Mouse (Mus musculus): ENCODE measurements around the gene Abcg5. TPM values are rescaled to one million over a fixed set of nuclear protein-coding genes. Genes with fewer than 3 reads are reported as not detected.

Abcg5 gene
- polyA plus RNA-seq, 1 experiment = not detected

DNA sequence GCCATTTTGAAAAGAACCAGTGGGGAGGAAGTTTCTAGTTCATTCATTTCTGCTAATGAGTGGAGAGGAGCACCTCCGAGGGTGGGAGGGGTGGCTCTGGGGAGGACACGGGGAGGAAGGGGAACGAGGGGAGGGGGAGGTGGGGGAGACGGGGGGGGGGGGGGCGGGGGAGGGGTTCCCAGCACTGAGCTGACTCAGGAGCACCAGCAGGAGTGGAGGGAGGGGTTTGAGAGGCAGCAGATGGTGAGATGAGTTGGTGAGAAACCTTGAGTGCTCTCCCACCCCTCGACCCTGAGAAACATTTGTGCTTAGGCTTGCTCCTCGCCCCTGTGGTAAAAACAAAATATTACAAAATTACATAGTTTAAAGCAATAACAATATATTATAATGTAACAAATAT, 36.9 kb downstream of the Abcg5 start:
- TF ChIP-seq TCF3 (IDR thresholded peaks at IDR 0.05; ENCODE audit: insufficient read length, low read depth) (no peak), REST (IDR thresholded peaks at IDR 0.05; ENCODE audit: insufficient read depth, insufficient read length) (no peak), POLR2A (IDR thresholded peaks at IDR 0.05; ENCODE audit: insufficient read length, low read depth) (no peak), MAX (IDR thresholded peaks at IDR 0.05; ENCODE audit: low read depth) (no peak), TCF12 (IDR thresholded peaks at IDR 0.05; ENCODE audit: insufficient read depth, poor library complexity, severe bottlenecking) (no peak), POLR2AphosphoS2 (IDR thresholded peaks at IDR 0.05; ENCODE audit: insufficient read length, low read depth) (no peak), USF1 (IDR thresholded peaks at IDR 0.05; ENCODE audit: low read depth) (no peak), SRF (IDR thresholded peaks at IDR 0.05; ENCODE audit: control insufficient read depth, insufficient read length, low read depth) (no peak), CEBPB (IDR thresholded peaks at IDR 0.05; ENCODE audit: insufficient read depth, poor library complexity, severe bottlenecking) (no peak), MYOD1 (IDR thresholded peaks at IDR 0.05; ENCODE audit: control insufficient read depth in 1 of 3, insufficient read length in 2 of 3, low read depth in 2 of 3) (no peak), MYOG (IDR thresholded peaks at IDR 0.05; ENCODE audit: control insufficient read depth in 1 of 3, insufficient read depth in 1 of 3, insufficient read length in 2 of 3, low read depth in 2 of 3) (no peak), E2F4 (IDR thresholded peaks at IDR 0.05; ENCODE audit: insufficient read depth) (no peak)
- Histone ChIP-seq H3K27me3 (ENCODE audit: control insufficient read depth, insufficient read depth, insufficient read length) (no peaks in the 10 kb centered on the region), H3K4me3 (no peak overlapping the region), H3ac (ENCODE audit: control insufficient read depth, insufficient read length) (no peak overlapping the region), H3K79me2 (ENCODE audit: control insufficient read depth, insufficient read depth) (no peaks in the 10 kb centered on the region), H3K4me2 (ENCODE audit: low read depth) (no peak overlapping the region), H3K36me3 (ENCODE audit: control insufficient read depth, insufficient read depth) (no peaks in the 10 kb centered on the region)

- TF ChIP-seq POLR2A (IDR thresholded peaks at IDR 0.05; ENCODE audit: insufficient read length, low read depth) (no peak), TCF12 (IDR thresholded peaks at IDR 0.05; ENCODE audit: insufficient read depth, poor library complexity, severe bottlenecking) (no peak)
- H3ac ChIP-seq (ENCODE audit: control insufficient read depth, insufficient read length) = no peak overlapping the region
- H3K79me2 ChIP-seq (ENCODE audit: control insufficient read depth, insufficient read depth) = no peaks in the 10 kb centered on the region
Measured at GRCm38 (mm10) chr17:84645119-84645518, 37.7 kb downstream of the Abcg5 start.

DNA sequence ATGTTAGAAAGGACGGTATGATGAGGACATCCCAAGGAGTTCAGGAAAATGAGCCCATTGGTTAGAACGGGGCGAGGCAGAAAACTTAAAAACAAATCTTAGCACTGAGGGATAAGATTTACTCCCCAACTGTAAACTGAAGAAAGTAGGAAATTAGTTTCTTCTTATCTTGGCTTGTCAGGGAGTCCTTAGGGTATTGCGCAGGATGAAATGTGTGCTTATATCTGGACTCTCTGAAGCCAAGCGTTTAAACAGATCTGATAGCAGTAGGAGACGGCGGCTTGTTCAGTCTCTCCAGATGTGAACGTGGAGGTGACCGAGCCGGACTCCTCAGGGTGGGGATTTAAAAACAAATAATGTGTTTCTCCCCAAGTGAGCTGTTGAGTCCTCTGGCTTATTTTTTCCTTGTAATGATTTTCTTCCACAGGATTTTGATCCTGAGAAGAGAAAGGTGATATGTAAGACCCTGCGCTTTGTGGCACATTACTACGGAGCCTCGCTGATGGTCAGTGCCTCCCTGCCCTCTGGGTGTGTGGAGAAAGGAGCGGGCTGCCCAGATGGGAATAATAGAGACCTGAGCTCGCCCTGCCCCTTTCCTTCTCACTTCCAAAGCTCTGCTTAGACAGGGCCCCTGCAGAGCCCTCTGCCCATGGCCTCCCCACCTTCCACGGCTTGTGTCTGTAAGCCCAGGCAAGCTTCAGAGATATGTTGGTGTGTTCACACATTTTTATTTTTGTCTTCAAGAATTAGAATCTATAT, 38.3 kb downstream of the Abcg5 start:
- Histone ChIP-seq H3K36me3 (ENCODE audit: control insufficient read depth, insufficient read depth) (no peaks in the 10 kb centered on the region), H3K4me2 (ENCODE audit: low read depth) (no peak overlapping the region), H3K79me2 (ENCODE audit: control insufficient read depth, insufficient read depth) (no peaks in the 10 kb centered on the region), H3ac (ENCODE audit: control insufficient read depth, insufficient read length) (no peak overlapping the region), H3K4me3 (no peak overlapping the region), H3K27me3 (ENCODE audit: control insufficient read depth, insufficient read depth, insufficient read length) (no peaks in the 10 kb centered on the region)
- TF ChIP-seq MYOG (IDR thresholded peaks at IDR 0.05; ENCODE audit: control insufficient read depth in 1 of 3, insufficient read depth in 1 of 3, insufficient read length in 2 of 3, low read depth in 2 of 3) = no peak
- TF ChIP-seq SRF (IDR thresholded peaks at IDR 0.05; ENCODE audit: control insufficient read depth, insufficient read length, low read depth) = no peak
- no peak for TF ChIP-seq POLR2AphosphoS2 (IDR thresholded peaks at IDR 0.05; ENCODE audit: insufficient read length, low read depth)
- TF ChIP-seq MAX (IDR thresholded peaks at IDR 0.05; ENCODE audit: low read depth) = no peak
- no peak for TF ChIP-seq USF1 (IDR thresholded peaks at IDR 0.05; ENCODE audit: low read depth)
- no peak for TF ChIP-seq REST (IDR thresholded peaks at IDR 0.05; ENCODE audit: insufficient read depth, insufficient read length)
- TF ChIP-seq TCF12 (IDR thresholded peaks at IDR 0.05; ENCODE audit: insufficient read depth, poor library complexity, severe bottlenecking) = no peak
- no peak for TF ChIP-seq E2F4 (IDR thresholded peaks at IDR 0.05; ENCODE audit: insufficient read depth)
- no peak for TF ChIP-seq POLR2A (IDR thresholded peaks at IDR 0.05; ENCODE audit: insufficient read length, low read depth)
- TF ChIP-seq CEBPB (IDR thresholded peaks at IDR 0.05; ENCODE audit: insufficient read depth, poor library complexity, severe bottlenecking) = no peak
- no peak for TF ChIP-seq TCF3 (IDR thresholded peaks at IDR 0.05; ENCODE audit: insufficient read length, low read depth)
- no peak for TF ChIP-seq MYOD1 (IDR thresholded peaks at IDR 0.05; ENCODE audit: control insufficient read depth in 1 of 3, insufficient read length in 2 of 3, low read depth in 2 of 3)

More at GRCm38 (mm10) chr17:84645119-84645518, 37.7 kb downstream of the Abcg5 start:
- H3K4me3 ChIP-seq = no peak overlapping the region
- no peaks in the 10 kb centered on the region for H3K27me3 ChIP-seq (ENCODE audit: control insufficient read depth, insufficient read depth, insufficient read length)
- H3K36me3 ChIP-seq (ENCODE audit: control insufficient read depth, insufficient read depth) = no peaks in the 10 kb centered on the region
- no peak overlapping the region for H3K4me2 ChIP-seq (ENCODE audit: low read depth)

GRCm38 (mm10) chr17:84642324-84642723, 40.5 kb downstream of the Abcg5 start:
- TF ChIP-seq TCF12 (IDR thresholded peaks at IDR 0.05; ENCODE audit: insufficient read depth, poor library complexity, severe bottlenecking) (no peak), E2F4 (IDR thresholded peaks at IDR 0.05; ENCODE audit: insufficient read depth) (no peak), CEBPB (IDR thresholded peaks at IDR 0.05; ENCODE audit: insufficient read depth, poor library complexity, severe bottlenecking) (no peak), POLR2AphosphoS2 (IDR thresholded peaks at IDR 0.05; ENCODE audit: insufficient read length, low read depth) (no peak), REST (IDR thresholded peaks at IDR 0.05; ENCODE audit: insufficient read depth, insufficient read length) (no peak), MYOG (IDR thresholded peaks at IDR 0.05; ENCODE audit: control insufficient read depth in 1 of 3, insufficient read depth in 1 of 3, insufficient read length in 2 of 3, low read depth in 2 of 3) (no peak), MAX (IDR thresholded peaks at IDR 0.05; ENCODE audit: low read depth) (no peak), USF1 (IDR thresholded peaks at IDR 0.05; ENCODE audit: low read depth) (no peak), TCF3 (IDR thresholded peaks at IDR 0.05; ENCODE audit: insufficient read length, low read depth) (no peak)
- Histone ChIP-seq H3K4me3 (no peak overlapping the region), H3K36me3 (ENCODE audit: control insufficient read depth, insufficient read depth) (no peaks in the 10 kb centered on the region), H3K27me3 (ENCODE audit: control insufficient read depth, insufficient read depth, insufficient read length) (no peaks in the 10 kb centered on the region), H3K4me2 (ENCODE audit: low read depth) (no peak overlapping the region), H3K79me2 (ENCODE audit: control insufficient read depth, insufficient read depth) (no peaks in the 10 kb centered on the region), H3ac (ENCODE audit: control insufficient read depth, insufficient read length) (no peak overlapping the region)

- no peaks in the 10 kb centered on the region for H3K79me2 ChIP-seq (ENCODE audit: control insufficient read depth, insufficient read depth)
- H3K4me2 ChIP-seq (ENCODE audit: low read depth) = no peak overlapping the region
- no peaks in the 10 kb centered on the region for H3K27me3 ChIP-seq (ENCODE audit: control insufficient read depth, insufficient read depth, insufficient read length)
- H3ac ChIP-seq (ENCODE audit: control insufficient read depth, insufficient read length) = no peak overlapping the region
- TF ChIP-seq SRF (IDR thresholded peaks at IDR 0.05; ENCODE audit: control insufficient read depth, insufficient read length, low read depth) (no peak), MYOD1 (IDR thresholded peaks at IDR 0.05; ENCODE audit: control insufficient read depth in 1 of 3, insufficient read length in 2 of 3, low read depth in 2 of 3) (no peak), POLR2AphosphoS2 (IDR thresholded peaks at IDR 0.05; ENCODE audit: insufficient read length, low read depth) (no peak), USF1 (IDR thresholded peaks at IDR 0.05; ENCODE audit: low read depth) (no peak), CEBPB (IDR thresholded peaks at IDR 0.05; ENCODE audit: insufficient read depth, poor library complexity, severe bottlenecking) (no peak), MYOG (IDR thresholded peaks at IDR 0.05; ENCODE audit: control insufficient read depth in 1 of 3, insufficient read depth in 1 of 3, insufficient read length in 2 of 3, low read depth in 2 of 3) (no peak), MAX (IDR thresholded peaks at IDR 0.05; ENCODE audit: low read depth) (no peak), TCF3 (IDR thresholded peaks at IDR 0.05; ENCODE audit: insufficient read length, low read depth) (no peak), E2F4 (IDR thresholded peaks at IDR 0.05; ENCODE audit: insufficient read depth) (no peak), REST (IDR thresholded peaks at IDR 0.05; ENCODE audit: insufficient read depth, insufficient read length) (no peak), TCF12 (IDR thresholded peaks at IDR 0.05; ENCODE audit: insufficient read depth, poor library complexity, severe bottlenecking) (no peak), POLR2A (IDR thresholded peaks at IDR 0.05; ENCODE audit: insufficient read length, low read depth) (no peak)
- no peaks in the 10 kb centered on the region for H3K36me3 ChIP-seq (ENCODE audit: control insufficient read depth, insufficient read depth)
- H3K4me3 ChIP-seq = no peak overlapping the region
Measured at GRCm38 (mm10) chr17:84641893-84642292, 40.9 kb downstream of the Abcg5 start.

Data from myocyte (in vitro differentiated cells).